Mouse (Mus musculus) stomach, postnatal 0 days (tissue): ENCODE results near the gene Acp6. TPM values are rescaled to one million over a fixed set of nuclear protein-coding genes. Genes with fewer than 3 reads are reported as not detected.

ENCODE experiments used
- ATAC-seq: fragments of 200-750 bp; cut with Nextera tagmentation; 2 replicates; pipeline ENCODE4 v1.8.0; 2017; ENCODE audit not compliant: low FRiP score, low TSS enrichment
- DNase-seq: peaks from one replicate; pipeline ENCODE4 v3.0.0-alpha.2; 2016; ENCODE audit warnings: low spot score
- H3K27ac ChIP-seq: fragments of 300-500 bp; sonication (generic); replicated peaks from 2 replicates; pipeline ENCODE4 v1.5.1; 2014; ENCODE audit warnings: mild to moderate bottlenecking, control low read depth
- H3K27me3 ChIP-seq: fragments of 300-500 bp; sonication (generic); 2 replicates; pipeline ENCODE4 v1.6.1; 2014; ENCODE audit warnings: low read length; ENCODE audit not compliant: control insufficient read depth, insufficient read depth
- H3K36me3 ChIP-seq: fragments of 300-500 bp; sonication (generic); 2 replicates; pipeline ENCODE4 v1.6.1; 2014; ENCODE audit warnings: low read length, mixed read lengths; ENCODE audit not compliant: control insufficient read depth, insufficient read depth
- H3K4me1 ChIP-seq: fragments of 300-500 bp; sonication (generic); replicated peaks from 2 replicates; pipeline ENCODE4 v1.6.1; 2014; ENCODE audit warnings: antibody characterized with exemption; ENCODE audit not compliant: control insufficient read depth, insufficient read depth
- H3K4me2 ChIP-seq: fragments of 300-500 bp; sonication (generic); replicated peaks from 2 replicates; pipeline ENCODE4 v1.6.1; 2014; ENCODE audit warnings: low read depth, mild to moderate bottlenecking, control low read depth, moderate library complexity
- H3K4me3 ChIP-seq: fragments of 300-500 bp; sonication (generic); 2 replicates; pipeline ENCODE4 v1.5.1; 2014; ENCODE audit warnings: low read depth, low read length, control low read depth
- H3K9ac ChIP-seq: fragments of 300-500 bp; sonication (generic); 2 replicates; pipeline ENCODE4 v1.6.1; 2014; ENCODE audit warnings: mild to moderate bottlenecking, low read length, control low read depth, mixed read lengths
- H3K9me3 ChIP-seq: fragments of 300-500 bp; sonication (generic); 2 replicates; pipeline ENCODE4 v1.6.1; 2016; ENCODE audit warnings: low read length; ENCODE audit not compliant: control insufficient read depth
- CTCF ChIP-seq: IDR thresholded peaks from 2 replicates; pipeline ENCODE4 v1.5.1; 2016; ENCODE audit warnings: antibody characterized with exemption, low read depth, mild to moderate bottlenecking, moderate library complexity
- EP300 ChIP-seq: optimal IDR thresholded peaks from 2 replicates; pipeline ENCODE3; 2016; ENCODE audit warnings: antibody characterized with exemption
- WGBS: fragments of 180-500 bp; shearing (Covaris S2); extraction: QIAGEN DNeasy Blood & Tissue Kit; methylation state at CpG from one replicate; pipeline ENCODE4 v1.1.7; 2014; 5-methylcytosine and 5-hydroxymethylcytosine counted together
- polyA plus RNA-seq: library from polyadenylated mRNA; unstranded; fragments of >200 nt; fragmentation: Nextera tagmentation; extraction: Ambion mirVana; gene quantifications from 2 replicates; pipeline ENCODE4 v1.2.1, GENCODE M21; 2015

Acp6 gene
- polyA plus RNA-seq, 1 experiment from 2014 or later = 25.1 TPM

GRCm38 (mm10) chr3:97199261-97199660 lies 40.7 kb downstream of the Acp6 start:
- H3K4me2 ChIP-seq = no peak overlapping the region
- H3K27me3 ChIP-seq = no peaks in the 10 kb centered on the region
- H3K9ac ChIP-seq = no peak overlapping the region
- no peaks in the 10 kb centered on the region for H3K9me3 ChIP-seq
- DNase-seq = no peak
- H3K27ac ChIP-seq = no peak overlapping the region
- 30% methylated on average over 4 of the region's 4 CpGs for WGBS
- no peak for ATAC-seq
- TF ChIP-seq EP300 (no peak), CTCF (no peak)
- H3K4me3 ChIP-seq = no peak overlapping the region
- no peaks in the 10 kb centered on the region for H3K4me1 ChIP-seq
- no peaks in the 10 kb centered on the region for H3K36me3 ChIP-seq

DNA sequence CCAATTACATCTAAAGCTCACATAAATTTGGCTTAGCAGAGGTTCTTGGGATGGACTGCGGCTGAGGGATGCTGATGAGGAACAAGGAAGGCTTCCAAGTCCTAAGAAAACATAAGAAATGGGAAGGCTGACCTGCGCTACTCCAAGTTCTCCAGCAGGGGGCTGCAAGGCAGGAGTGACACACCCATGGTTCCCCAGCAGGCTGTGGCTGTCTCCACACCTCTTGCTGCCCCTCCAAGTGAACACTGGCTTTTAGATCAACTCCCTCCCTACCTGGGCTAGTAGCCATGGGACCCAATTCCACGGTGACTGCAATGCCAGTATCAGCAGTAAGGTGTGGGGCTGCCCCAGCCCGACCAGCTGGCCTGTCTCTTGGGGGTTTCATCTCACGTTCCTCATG lies 43.4 kb downstream of the Acp6 start:
- no peak overlapping the region for H3K4me2 ChIP-seq
- peak; percentile 93 for TF ChIP-seq CTCF
- no peak for TF ChIP-seq EP300
- H3K27me3 ChIP-seq = no peaks in the 10 kb centered on the region
- H3K4me1 ChIP-seq = no peaks in the 10 kb centered on the region
- DNase-seq (peak; percentile 73), ATAC-seq (peak; percentile 42; the same call in 1 of the 2 replicates)
- WGBS = 40% methylated on average over 5 of the region's 5 CpGs
- H3K9ac ChIP-seq = no peak overlapping the region
- peaks cover 8% of the 10 kb centered on the region; the same call in 1 of the 2 replicates for H3K36me3 ChIP-seq
- H3K9me3 ChIP-seq = no peaks in the 10 kb centered on the region
- no peak overlapping the region for H3K27ac ChIP-seq
- H3K4me3 ChIP-seq = no peak overlapping the region

DNA sequence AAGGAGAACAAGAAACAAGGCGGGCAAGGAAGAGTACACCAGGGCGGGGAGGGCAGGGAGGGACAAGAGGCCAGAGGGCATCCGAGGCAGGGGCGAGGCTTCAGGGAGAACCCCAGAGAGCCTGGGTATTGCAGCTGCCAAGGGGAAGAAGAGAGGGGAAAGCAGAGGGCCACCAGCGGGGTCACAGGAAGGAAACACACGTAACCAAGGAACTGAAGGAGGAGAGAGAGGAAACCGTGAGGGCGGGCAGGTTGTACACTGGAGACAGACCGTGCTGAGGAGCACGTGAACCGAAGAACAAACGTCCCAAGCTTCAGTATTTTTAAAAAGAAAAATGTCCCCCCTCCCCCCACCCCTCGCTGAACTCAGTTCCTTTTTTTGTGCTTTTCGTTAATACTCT lies 45.3 kb downstream of the Acp6 start:
- no peak for DNase-seq
- Histone ChIP-seq H3K4me2 (no peak overlapping the region), H3K27ac (no peak overlapping the region), H3K27me3 (no peaks in the 10 kb centered on the region), H3K36me3 (peaks cover 17% of the 10 kb centered on the region), H3K4me3 (no peak overlapping the region), H3K9ac (no peak overlapping the region), H3K4me1 (no peaks in the 10 kb centered on the region), H3K9me3 (no peaks in the 10 kb centered on the region)
- 63% methylated on average over 14 of the region's 14 CpGs for WGBS
- no peak for TF ChIP-seq EP300
- TF ChIP-seq CTCF = no peak
- ATAC-seq = no peak

- H3K9me3 ChIP-seq = no peaks in the 10 kb centered on the region
- H3K4me1 ChIP-seq = no peaks in the 10 kb centered on the region
- H3K4me2 ChIP-seq = no peak overlapping the region
- no peak overlapping the region for H3K27ac ChIP-seq
- H3K27me3 ChIP-seq = no peaks in the 10 kb centered on the region
- H3K9ac ChIP-seq = no peak overlapping the region
- DNase-seq (no peak), ATAC-seq (no peak)
- no peak overlapping the region for H3K4me3 ChIP-seq
- WGBS = 75% methylated on average over 3 of the region's 3 CpGs
- H3K36me3 ChIP-seq = peaks cover 25% of the 10 kb centered on the region
- TF ChIP-seq CTCF = no peak
- no peak for TF ChIP-seq EP300
Measured at GRCm38 (mm10) chr3:97206521-97206920, 47.9 kb downstream of the Acp6 start.

DNA sequence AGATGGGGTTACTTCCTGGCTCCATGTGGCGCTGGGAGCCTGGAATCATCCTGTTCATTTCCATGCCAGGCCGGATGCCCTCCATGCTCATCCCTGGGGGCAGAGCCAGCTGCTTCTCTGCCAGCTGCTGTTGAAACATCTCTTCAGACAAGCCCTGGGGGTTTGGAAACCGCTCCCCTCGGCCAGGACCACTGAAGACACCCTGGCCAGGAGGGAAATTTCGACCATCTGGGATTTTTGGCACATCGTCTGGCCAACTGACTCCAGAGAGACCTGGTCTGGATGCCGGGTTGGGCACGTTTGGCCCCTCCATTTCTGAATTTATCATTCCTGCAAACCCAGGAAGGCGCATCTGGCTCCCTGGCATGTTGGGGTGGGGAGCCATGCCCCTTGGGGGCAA lies 50.8 kb downstream of the Acp6 start:
- H3K4me2 ChIP-seq = no peak overlapping the region
- H3K27ac ChIP-seq = no peak overlapping the region
- ATAC-seq (no peak), DNase-seq (no peak)
- H3K27me3 ChIP-seq = no peaks in the 10 kb centered on the region
- no peaks in the 10 kb centered on the region for H3K9me3 ChIP-seq
- H3K9ac ChIP-seq = no peak overlapping the region
- 79% methylated on average over 9 of the region's 9 CpGs for WGBS
- H3K4me1 ChIP-seq = no peaks in the 10 kb centered on the region
- H3K36me3 ChIP-seq = peaks cover 37% of the 10 kb centered on the region
- TF ChIP-seq CTCF (no peak), EP300 (no peak)
- no peak overlapping the region for H3K4me3 ChIP-seq

DNA sequence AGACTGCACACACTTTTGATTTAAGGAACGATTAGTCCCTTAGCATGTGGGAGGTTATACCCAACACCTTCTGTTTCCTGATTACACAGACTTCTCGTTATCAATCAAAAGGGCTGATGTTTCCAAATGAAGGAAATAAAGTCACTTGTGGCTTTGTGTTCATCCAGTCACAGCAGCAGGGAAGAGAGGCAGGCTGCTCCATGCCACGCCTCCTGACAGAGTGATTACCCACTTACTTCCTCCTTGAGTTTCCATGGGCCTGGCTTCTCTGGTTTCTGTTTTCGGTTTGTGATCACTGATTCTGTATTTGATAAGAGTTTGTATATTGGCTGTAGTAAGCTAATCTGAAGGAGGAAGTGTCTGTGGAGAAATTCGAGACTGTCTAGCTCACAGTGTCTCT lies 52.6 kb downstream of the Acp6 start:
- no peaks in the 10 kb centered on the region for H3K27me3 ChIP-seq
- H3K4me3 ChIP-seq = no peak overlapping the region
- H3K4me2 ChIP-seq = no peak overlapping the region
- no peak overlapping the region for H3K9ac ChIP-seq
- DNase-seq (no peak), ATAC-seq (peak; percentile 81)
- peaks cover 38% of the 10 kb centered on the region for H3K36me3 ChIP-seq
- WGBS = 64% methylated on average over 5 of the region's 5 CpGs
- H3K27ac ChIP-seq = no peak overlapping the region
- H3K4me1 ChIP-seq = no peaks in the 10 kb centered on the region
- TF ChIP-seq CTCF = no peak
- TF ChIP-seq EP300 = no peak
- H3K9me3 ChIP-seq = no peaks in the 10 kb centered on the region
